Mouse (Mus musculus) spleen, postnatal 14 days (tissue): ENCODE measurements around the gene Rhbg.

ENCODE experiments used
- DNase-seq, 2 experiments: peaks; one replicate each; pipeline ENCODE4 v3.0.0; 2021 to 2022; ENCODE audit warnings: low spot score in 2 of 2

The Rhbg gene

DNA sequence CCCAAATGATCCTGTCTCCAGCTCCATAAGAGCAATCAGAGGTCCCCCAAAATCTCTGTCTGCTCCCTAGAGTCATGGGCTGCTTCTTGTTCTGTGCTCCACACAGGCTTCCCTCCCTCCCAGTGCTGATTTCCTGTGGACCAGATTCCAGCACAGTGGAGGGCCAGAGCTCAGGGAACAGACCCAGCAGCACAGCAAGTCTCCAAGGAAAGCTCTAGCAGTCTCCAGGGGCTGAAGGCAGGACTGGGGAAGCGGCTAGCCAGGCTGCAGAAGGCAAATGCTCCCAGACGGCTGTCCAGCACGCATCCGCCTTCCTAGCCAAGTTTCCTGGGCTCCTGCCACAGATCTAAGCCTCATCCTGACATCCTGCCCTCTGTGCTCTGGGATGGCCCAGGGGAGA is 25.6 kb downstream of the Rhbg start:
- no peak for DNase-seq

- no peak for DNase-seq
Observed at GRCm38 (mm10) chr3:88227976-88228375, 26.5 kb downstream of the Rhbg start.

DNA sequence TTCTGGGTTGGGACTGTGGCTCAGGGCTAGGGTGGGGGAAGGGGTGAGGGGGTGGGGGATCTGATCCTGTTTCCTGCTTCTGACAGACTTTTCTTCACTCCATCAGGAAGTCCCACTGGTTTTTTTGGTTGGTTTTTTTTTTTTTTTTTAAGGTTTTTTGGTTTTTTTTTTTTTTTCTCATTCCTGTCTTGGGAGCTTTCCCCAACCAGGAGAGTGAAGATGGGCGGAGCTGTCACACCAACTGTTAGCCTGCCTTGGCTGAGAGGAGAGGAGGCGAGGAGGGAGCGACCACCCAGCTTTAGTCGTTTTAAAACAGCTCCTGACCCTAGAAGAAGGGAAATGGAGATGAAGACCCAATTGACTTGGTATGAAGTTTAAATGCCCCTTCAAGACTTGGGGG is 27.2 kb downstream of the Rhbg start:
- DNase-seq: no peak

DNA sequence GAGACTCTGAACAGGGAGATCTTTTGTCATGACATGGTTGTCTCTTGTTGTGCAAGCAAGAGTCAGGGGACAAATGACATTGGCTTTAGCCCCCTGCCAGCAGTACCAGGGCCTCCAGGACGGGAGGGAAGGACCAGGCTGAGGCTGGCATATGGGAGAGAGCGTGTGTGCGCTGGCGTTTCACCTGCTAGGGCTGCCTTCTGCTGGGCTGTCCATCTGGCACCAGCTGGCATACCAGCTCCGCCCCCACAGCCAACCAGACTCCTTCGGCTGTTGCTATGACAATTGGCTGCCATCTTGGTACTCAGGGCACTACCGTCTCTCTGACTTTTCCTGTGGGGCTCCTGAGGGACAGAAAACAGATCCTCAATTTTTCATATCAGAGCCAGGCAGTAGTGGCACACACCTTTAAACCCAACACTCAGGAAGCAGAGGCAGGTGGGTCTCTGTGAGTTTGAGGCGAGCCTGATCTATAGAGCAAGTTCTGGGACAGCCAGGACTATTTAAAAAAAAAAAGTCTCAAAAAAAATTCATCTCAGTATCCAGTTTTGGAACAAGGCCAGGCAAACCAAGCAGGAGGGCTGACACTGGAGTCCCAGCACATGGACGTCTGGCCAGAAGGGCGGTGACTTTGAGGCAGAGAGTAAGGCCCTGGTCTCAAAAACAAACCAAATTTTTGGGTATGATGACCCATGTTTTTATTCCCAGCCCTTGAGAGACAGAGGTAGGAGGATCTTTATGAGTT is 28.2 kb downstream of the Rhbg start:
- no peak for DNase-seq

- no peak for DNase-seq
Observed at GRCm38 (mm10) chr3:88224929-88225328, 29.6 kb downstream of the Rhbg start.

DNA sequence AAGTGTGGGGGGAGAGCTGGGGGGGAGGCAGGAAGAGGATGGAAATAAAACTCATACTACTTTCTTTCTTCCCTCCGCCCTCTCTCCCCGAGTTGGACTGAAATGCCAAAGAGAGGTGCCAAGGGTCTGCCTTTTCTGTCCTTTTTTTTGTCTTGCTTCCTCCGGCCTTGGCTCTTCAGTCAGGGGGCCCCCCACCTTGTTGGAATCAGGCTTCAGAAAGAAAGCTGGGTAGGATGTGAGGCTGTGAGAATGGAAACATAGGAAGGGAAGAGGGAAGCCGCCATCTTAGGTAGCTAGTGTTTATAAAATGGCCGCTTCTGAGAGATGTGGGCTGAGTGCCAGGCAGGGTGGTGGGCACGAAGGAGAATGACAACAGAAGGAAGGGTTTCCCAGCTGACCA is 32.1 kb downstream of the Rhbg start:
- no peak for DNase-seq

DNA sequence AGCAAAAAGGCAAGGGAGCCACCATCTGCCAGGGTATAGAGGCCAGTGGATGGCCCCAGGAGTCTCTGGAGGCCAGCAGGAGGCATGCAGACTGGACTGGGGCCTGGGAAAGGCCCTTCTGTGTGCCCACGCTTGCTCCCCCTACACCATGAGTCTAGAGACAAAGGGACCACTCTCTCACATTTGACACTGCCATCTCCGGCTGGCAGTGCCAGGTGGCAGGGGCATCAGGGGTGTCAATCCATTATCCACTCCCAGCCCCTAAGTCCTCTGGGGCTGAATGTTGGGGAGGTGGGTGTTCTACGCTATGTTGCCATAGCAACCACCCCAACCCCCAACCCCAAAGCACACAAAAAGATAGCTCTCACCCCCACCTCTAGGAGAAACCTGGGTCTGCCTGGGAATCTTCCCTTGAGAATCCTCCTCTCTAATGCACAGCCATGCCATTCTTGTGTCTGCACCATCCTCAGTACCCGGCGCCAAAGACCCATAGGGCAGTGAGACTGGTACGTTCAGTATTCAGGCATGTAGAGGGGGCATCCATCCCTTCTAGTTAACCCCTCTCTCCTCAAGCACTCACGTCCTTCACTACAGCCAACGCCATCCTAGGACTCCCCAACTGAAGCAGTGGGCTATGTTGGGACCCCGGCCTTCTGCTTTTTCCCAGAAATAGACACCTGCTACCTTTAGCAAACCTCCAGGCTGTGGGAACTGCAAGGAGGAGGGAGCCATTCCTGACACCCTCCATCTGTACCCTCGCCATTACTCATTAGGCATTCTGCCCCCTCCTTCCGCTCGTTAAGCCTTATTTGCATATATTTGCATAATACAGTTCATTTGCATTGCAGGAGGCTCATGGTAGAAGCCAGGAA is 32.8 kb downstream of the Rhbg start:
- no peak for DNase-seq

DNA sequence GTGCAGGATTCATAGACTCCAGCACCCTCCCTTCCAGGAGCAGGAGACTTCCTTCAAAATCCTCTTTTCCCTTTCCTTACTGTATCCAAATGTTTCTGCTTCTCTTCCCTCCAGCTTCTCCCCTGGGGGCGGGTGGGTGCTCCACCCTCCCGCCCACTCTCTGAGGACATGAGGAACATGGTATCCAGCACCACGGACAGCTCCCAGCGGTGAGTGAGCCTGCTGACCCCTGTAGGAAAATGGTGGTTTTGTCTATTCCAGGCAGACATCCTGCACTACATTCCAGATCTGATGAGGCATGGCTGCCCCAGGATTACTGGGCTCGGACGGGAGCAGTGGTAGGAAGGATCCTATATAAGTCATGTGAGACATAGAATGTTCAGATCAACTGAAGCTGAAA is 33.7 kb downstream of the Rhbg start:
- DNase-seq: peak; percentile 24 to 45

DNA sequence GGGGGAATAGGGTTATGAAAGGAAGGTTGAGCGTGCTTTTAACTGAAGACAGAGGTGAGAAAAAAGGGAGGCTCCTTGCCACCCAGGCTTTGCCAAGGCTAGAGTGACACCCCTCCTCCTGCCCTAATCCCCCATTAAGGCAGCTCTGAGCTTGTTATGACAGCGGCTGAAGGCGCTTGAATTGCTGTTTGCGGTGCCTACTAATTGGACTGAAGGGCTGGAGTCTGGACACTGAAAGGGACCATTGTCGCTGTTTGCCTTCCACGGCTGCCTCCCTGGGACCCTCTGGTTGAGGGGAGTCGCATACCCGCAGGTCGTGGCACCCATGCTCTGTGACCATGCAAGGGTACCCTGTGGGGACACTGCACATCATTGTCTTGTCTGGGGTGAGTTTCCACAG is 34.6 kb downstream of the Rhbg start:
- no peak for DNase-seq

GRCm38 (mm10) chr3:88217679-88218078 is 36.8 kb downstream of the Rhbg start:
- DNase-seq: no peak

DNA sequence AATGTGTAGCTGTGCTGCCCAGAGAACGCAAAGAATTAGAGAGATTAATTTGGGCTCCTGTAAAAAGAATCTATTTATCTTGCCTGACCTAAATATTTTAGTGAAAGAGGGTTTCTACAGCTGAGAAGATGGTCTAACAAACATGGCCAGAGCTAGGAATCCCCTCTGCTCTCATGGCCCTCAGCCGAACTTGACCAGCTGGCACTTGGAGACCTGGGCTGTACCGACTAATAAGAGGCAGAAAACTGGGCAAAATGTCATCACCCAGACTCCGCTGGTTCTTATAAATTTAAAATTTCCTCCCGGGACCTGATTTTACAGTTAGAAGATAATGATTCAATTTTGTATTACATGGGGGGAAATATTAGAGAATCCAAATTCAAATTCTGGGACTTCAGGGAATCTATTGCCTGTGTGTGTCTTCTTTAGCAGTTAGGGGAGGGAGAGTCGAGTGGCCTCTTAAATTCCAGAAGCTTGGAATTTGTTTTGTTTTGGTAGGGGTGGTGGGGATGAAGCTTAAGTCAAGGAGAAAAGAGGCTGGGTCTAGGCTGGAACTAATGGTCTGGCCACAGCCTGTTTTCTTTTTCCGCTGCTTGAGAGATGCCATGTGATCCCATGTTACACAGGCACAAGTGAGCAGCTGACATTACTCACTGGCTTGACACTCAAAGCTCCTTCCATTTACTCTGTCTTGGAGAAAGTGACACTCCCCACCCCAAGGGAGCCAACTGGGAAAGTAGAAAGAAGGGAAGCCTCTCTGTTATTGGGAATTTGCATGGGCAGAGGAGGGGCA is 37.8 kb downstream of the Rhbg start:
- no peak for DNase-seq

GRCm38 (mm10) chr3:88216116-88216515 is 38.4 kb downstream of the Rhbg start:
- no peak for DNase-seq

DNA sequence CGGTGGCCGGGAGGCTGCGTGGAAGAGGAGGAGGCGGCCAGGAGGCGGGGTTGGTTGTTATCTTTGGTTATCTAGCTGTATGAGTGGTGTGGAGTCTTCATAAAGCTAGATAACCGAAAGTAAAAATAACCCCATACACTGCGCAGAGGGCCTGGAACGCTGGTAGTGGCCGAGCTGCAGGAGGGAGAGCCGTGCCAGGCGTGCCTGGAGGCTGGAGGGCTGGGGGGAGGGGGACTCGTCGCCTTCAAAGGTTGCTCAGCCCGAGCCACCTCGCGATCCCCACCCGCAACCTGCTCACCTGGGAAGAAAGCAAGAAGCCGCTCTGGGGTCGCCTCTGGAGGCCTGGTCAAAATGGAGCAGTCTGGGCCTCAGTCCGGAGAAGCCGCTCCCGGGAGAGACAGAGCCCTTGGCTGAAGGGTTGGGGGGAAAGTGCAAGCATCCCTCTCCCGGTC is 38.9 kb downstream of the Rhbg start:
- no peak for DNase-seq

GRCm38 (mm10) chr3:88214971-88215552 is 39.4 kb downstream of the Rhbg start:
- DNase-seq: no peak

DNA sequence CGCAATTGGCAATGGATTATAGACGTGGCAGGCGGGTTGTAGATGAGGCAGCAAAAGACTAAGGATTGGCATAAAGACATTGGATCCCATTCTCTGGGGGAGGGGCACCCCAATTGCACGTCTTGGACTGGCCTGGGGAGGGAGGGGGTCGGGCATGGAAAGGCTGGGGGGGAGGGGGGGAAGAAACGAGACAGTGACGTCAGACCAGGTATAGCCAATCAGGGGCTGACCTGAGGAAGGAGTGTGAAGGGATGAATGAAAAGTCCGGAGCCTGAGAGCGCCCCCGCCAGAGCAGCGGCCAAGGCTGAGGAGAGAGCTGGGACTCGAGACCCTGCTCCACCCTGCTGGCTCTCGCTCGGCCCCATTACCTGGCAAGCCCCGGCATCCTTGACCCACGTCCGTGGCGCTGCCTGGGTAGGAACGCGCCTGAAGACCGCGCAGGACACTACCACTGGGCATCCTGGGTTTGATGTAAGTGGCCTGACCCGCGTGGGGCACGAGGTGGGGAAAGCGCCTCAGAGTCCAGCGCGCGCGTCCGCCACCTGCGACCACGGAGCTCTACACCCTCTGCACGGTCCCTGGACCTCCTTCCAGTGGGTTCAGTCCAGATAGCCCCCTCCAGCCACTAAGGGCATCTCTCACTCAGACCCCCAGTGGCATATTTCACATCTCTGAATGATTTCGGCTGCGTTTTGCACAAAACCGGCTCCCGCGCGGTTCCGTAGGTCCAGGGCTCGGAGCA is 40.1 kb downstream of the Rhbg start:
- no peak for DNase-seq

DNA sequence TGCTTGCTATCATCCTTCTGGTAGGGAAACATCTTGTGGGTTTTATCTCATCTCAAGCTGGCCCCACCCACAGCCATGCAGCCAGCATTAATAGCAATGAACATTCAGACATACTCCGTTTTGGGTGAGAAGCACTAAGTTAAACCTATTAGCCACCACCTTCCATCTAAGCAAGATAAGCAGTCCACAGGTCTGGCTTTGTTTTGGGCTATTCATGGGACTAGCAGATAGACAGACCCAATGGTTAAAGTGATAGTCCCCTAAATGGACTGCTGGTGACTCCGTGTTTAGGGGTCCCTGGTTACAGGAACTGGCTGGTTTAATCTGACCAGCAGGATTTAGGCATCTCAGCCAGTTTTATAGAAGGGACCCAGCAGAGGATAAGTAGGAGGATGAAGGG is 41.5 kb downstream of the Rhbg start:
- no peak for DNase-seq

DNA sequence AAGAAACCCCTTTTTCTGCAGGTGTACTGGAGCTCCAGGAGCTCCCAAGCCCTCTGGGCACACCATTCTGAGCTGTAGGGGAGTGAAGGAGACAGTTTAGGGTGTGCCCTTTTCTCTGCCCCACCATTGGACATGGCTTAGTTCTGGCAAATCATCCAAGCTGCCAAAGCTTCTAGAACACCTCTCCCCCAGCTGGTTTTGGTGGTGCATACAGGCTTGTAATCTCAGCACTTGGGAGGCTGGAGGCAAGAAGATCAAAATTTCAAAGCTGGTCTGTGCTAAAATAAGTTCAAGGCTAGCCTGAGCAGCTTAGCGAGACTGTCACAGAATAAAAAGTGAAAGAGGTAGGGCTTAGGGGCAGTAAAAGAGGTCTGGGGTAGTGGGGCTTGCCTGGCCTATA is 42.2 kb downstream of the Rhbg start:
- DNase-seq: no peak

- no peak for DNase-seq
Observed at GRCm38 (mm10) chr3:88210918-88211317, 43.6 kb downstream of the Rhbg start.

- DNase-seq: no peak
Observed at GRCm38 (mm10) chr3:88210121-88210520, 44.4 kb downstream of the Rhbg start.

GRCm38 (mm10) chr3:88209306-88209705 is 45.2 kb downstream of the Rhbg start:
- DNase-seq: no peak

GRCm38 (mm10) chr3:88208226-88208720 is 46.2 kb downstream of the Rhbg start:
- no peak for DNase-seq
